Mouse (Mus musculus): ENCODE results near the gene Ksr1. TPM values are rescaled to one million over a fixed set of nuclear protein-coding genes. Genes with fewer than 3 reads are reported as not detected.

Ksr1 gene
- total and polyA plus RNA-seq, 2 experiments = 0.65 to 1.5 TPM

GRCm38 (mm10) chr11:79152696-79153095 is 6.5 kb upstream of the Ksr1 start:
- Histone ChIP-seq H3K27ac (replicated peaks; ENCODE audit: insufficient read depth, low read depth, low read length) (no peak overlapping the region), H3K36me3 (ENCODE audit: control insufficient read depth, insufficient read depth, low read length) (no peaks in the 10 kb centered on the region), H3K4me1 (ENCODE audit: control insufficient read depth, insufficient read depth, low read length) (no peaks in the 10 kb centered on the region), H3K79me2 (ENCODE audit: control insufficient read depth, insufficient read depth, low read length) (no peaks in the 10 kb centered on the region), H3K27me3 (ENCODE audit: control insufficient read depth, insufficient read depth, low read length) (no peaks in the 10 kb centered on the region), H3K9ac (ENCODE audit: low read depth, low read length) (no peak overlapping the region), H3K4me3 (ENCODE audit: insufficient read depth, low read depth, low read length) (no peak overlapping the region)
- 83% methylated on average over 5 of the region's 5 CpGs for WGBS
- no peak for DNase-seq (ENCODE audit: extremely low read depth, low read depth, low spot score)
- no peak for TF ChIP-seq POLR2A (IDR thresholded peaks at IDR 0.05; ENCODE audit: extremely low read depth, insufficient read depth, low read length)

GRCm38 (mm10) chr11:79151874-79152273 is 5.7 kb upstream of the Ksr1 start:
- H3K36me3 ChIP-seq (ENCODE audit: control insufficient read depth, insufficient read depth, low read length) = no peaks in the 10 kb centered on the region
- no peak for DNase-seq (ENCODE audit: extremely low read depth, low read depth, low spot score)
- no peaks in the 10 kb centered on the region for H3K4me1 ChIP-seq (ENCODE audit: control insufficient read depth, insufficient read depth, low read length)
- H3K27ac ChIP-seq (replicated peaks; ENCODE audit: insufficient read depth, low read depth, low read length) = no peak overlapping the region
- no peak overlapping the region for H3K9ac ChIP-seq (ENCODE audit: low read depth, low read length)
- WGBS = 87% methylated on average over 7 of the region's 7 CpGs
- no peaks in the 10 kb centered on the region for H3K79me2 ChIP-seq (ENCODE audit: control insufficient read depth, insufficient read depth, low read length)
- H3K4me3 ChIP-seq (ENCODE audit: insufficient read depth, low read depth, low read length) = no peak overlapping the region
- TF ChIP-seq POLR2A (IDR thresholded peaks at IDR 0.05; ENCODE audit: extremely low read depth, insufficient read depth, low read length) (no peak), CTCF (IDR thresholded peaks at IDR 0.05; ENCODE audit: low read depth, low read length) (no peak)
- H3K27me3 ChIP-seq (ENCODE audit: control insufficient read depth, insufficient read depth, low read length) = no peaks in the 10 kb centered on the region

GRCm38 (mm10) chr11:79150301-79150700 is 4.1 kb upstream of the Ksr1 start:
- no peak overlapping the region for H3K4me3 ChIP-seq (ENCODE audit: insufficient read depth, low read depth, low read length)
- H3K4me1 ChIP-seq (ENCODE audit: control insufficient read depth, insufficient read depth, low read length) = no peaks in the 10 kb centered on the region; the same call in 1 of the 2 replicates
- H3K27ac ChIP-seq (replicated peaks; ENCODE audit: insufficient read depth, low read depth, low read length) = no peak overlapping the region
- no peak overlapping the region for H3K9ac ChIP-seq (ENCODE audit: low read depth, low read length)
- H3K79me2 ChIP-seq (ENCODE audit: control insufficient read depth, insufficient read depth, low read length) = no peaks in the 10 kb centered on the region
- H3K27me3 ChIP-seq (ENCODE audit: control insufficient read depth, insufficient read depth, low read length) = no peaks in the 10 kb centered on the region
- DNase-seq (ENCODE audit: extremely low read depth, low read depth, low spot score) = no peak
- no peaks in the 10 kb centered on the region for H3K36me3 ChIP-seq (ENCODE audit: control insufficient read depth, insufficient read depth, low read length)
- TF ChIP-seq POLR2A (IDR thresholded peaks at IDR 0.05; ENCODE audit: extremely low read depth, insufficient read depth, low read length) (no peak), CTCF (IDR thresholded peaks at IDR 0.05; ENCODE audit: low read depth, low read length) (no peak)
- 65% methylated on average over 3 of the region's 3 CpGs for WGBS

GRCm38 (mm10) chr11:79149295-79149694 is 3.1 kb upstream of the Ksr1 start:
- no peaks in the 10 kb centered on the region; the same call in 1 of the 2 replicates for H3K4me1 ChIP-seq (ENCODE audit: control insufficient read depth, insufficient read depth, low read length)
- H3K4me3 ChIP-seq (ENCODE audit: insufficient read depth, low read depth, low read length) = no peak overlapping the region
- no peaks in the 10 kb centered on the region for H3K27me3 ChIP-seq (ENCODE audit: control insufficient read depth, insufficient read depth, low read length)
- H3K36me3 ChIP-seq (ENCODE audit: control insufficient read depth, insufficient read depth, low read length) = no peaks in the 10 kb centered on the region
- WGBS = 84% methylated on average over 4 of the region's 4 CpGs
- no peaks in the 10 kb centered on the region for H3K79me2 ChIP-seq (ENCODE audit: control insufficient read depth, insufficient read depth, low read length)
- H3K9ac ChIP-seq (ENCODE audit: low read depth, low read length) = no peak overlapping the region
- no peak overlapping the region for H3K27ac ChIP-seq (replicated peaks; ENCODE audit: insufficient read depth, low read depth, low read length)
- no peak for DNase-seq (ENCODE audit: extremely low read depth, low read depth, low spot score)
- TF ChIP-seq POLR2A (IDR thresholded peaks at IDR 0.05; ENCODE audit: extremely low read depth, insufficient read depth, low read length) (no peak), CTCF (IDR thresholded peaks at IDR 0.05; ENCODE audit: low read depth, low read length) (no peak)

GRCm38 (mm10) chr11:79148783-79149182 is 2.6 kb upstream of the Ksr1 start:
- 88% methylated on average over 4 of the region's 4 CpGs for WGBS
- no peak for DNase-seq (ENCODE audit: extremely low read depth, low read depth, low spot score)
- no peaks in the 10 kb centered on the region for H3K36me3 ChIP-seq (ENCODE audit: control insufficient read depth, insufficient read depth, low read length)

GRCm38 (mm10) chr11:79145283-79146265 is 633 bp downstream of the Ksr1 start:
- Histone ChIP-seq H3K4me1 (ENCODE audit: control insufficient read depth, insufficient read depth, low read length) (peaks cover 4% of the 10 kb centered on the region), H3K79me2 (ENCODE audit: control insufficient read depth, insufficient read depth, low read length) (no peaks in the 10 kb centered on the region), H3K4me3 (ENCODE audit: insufficient read depth, low read depth, low read length) (peak overlapping the region; percentile 79), H3K27me3 (ENCODE audit: control insufficient read depth, insufficient read depth, low read length) (no peaks in the 10 kb centered on the region), H3K27ac (replicated peaks; ENCODE audit: insufficient read depth, low read depth, low read length) (peak overlapping the region; percentile 28; the same call in 1 of the 2 replicates), H3K9ac (ENCODE audit: low read depth, low read length) (peak overlapping the region; percentile 85), H3K36me3 (ENCODE audit: control insufficient read depth, insufficient read depth, low read length) (no peaks in the 10 kb centered on the region)
- TF ChIP-seq POLR2A (IDR thresholded peaks at IDR 0.05; ENCODE audit: extremely low read depth, insufficient read depth, low read length) (no peak), CTCF (IDR thresholded peaks at IDR 0.05; ENCODE audit: low read depth, low read length) (no peak)
- no peak for DNase-seq (ENCODE audit: extremely low read depth, low read depth, low spot score)
- 2% methylated on average over 62 of the region's 62 CpGs for WGBS

More at GRCm38 (mm10) chr11:79148783-79149182, 2.6 kb upstream of the Ksr1 start:
- H3K79me2 ChIP-seq (ENCODE audit: control insufficient read depth, insufficient read depth, low read length) = no peaks in the 10 kb centered on the region
- no peak overlapping the region for H3K27ac ChIP-seq (replicated peaks; ENCODE audit: insufficient read depth, low read depth, low read length)
- no peak overlapping the region for H3K4me3 ChIP-seq (ENCODE audit: insufficient read depth, low read depth, low read length)
- H3K9ac ChIP-seq (ENCODE audit: low read depth, low read length) = no peak overlapping the region
- H3K4me1 ChIP-seq (ENCODE audit: control insufficient read depth, insufficient read depth, low read length) = no peaks in the 10 kb centered on the region; the same call in 1 of the 2 replicates
- no peaks in the 10 kb centered on the region for H3K27me3 ChIP-seq (ENCODE audit: control insufficient read depth, insufficient read depth, low read length)
- TF ChIP-seq POLR2A (IDR thresholded peaks at IDR 0.05; ENCODE audit: extremely low read depth, insufficient read depth, low read length) = no peak
- TF ChIP-seq CTCF (IDR thresholded peaks at IDR 0.05; ENCODE audit: low read depth, low read length) = no peak

All from liver, adult 2 months (tissue).